Comparison of ENCODE assay signal across 21 mouse cellular contexts in the genomic region with DNA sequence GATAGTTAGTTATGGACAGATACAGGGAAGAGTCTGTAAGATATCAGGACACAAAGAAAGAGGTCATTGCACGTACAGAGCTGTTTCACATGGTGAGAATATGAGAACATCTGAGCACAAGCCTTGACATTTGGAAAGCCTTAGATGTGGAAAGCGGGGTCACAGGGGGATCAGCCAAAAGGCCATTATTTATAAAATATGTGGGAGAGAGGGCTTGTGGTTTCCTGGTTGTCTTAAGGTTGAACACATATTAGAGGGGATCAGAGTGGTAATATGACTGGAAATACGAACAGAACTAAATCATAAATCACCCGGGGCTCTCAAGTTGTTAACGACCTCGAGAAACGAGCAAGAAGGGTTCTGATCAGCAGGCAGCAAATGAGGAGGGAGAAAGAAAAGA.
DNase-seq lines count a peak whose midpoint lies in the region; ATAC-seq and TF ChIP-seq lines count a peak whose summit lies in the region.
"Had no signal": no experiment of that assay in that cellular context is flagged by ENCODE, and none has a peak within 500 bp of the region (broad histone marks: within the 10 kb centered on the region; RNA-seq: fewer than 3 reads in every experiment).

No protein-coding gene starts in this region.

- H3K4me2 ChIP-seq in kidney, postnatal 0 days (ENCODE audit: low read length) = no peak overlapping the region
- H3K4me2 ChIP-seq in midbrain, embryonic 14.5 days (ENCODE audit: low read length) = no peak overlapping the region
- H3K4me2 ChIP-seq: forebrain, embryonic 13.5 days; liver, embryonic 12.5 days; lung, embryonic 14.5 days; neural tube, embryonic 12.5 days had no signal

- no peak overlapping the region for H3K4me3 ChIP-seq in kidney, postnatal 0 days (replicated peaks; ENCODE audit: low read depth, low read length)
- H3K4me3 ChIP-seq in midbrain, embryonic 14.5 days (replicated peaks; ENCODE audit: low read depth, low read length) = no peak overlapping the region
- no peak overlapping the region for H3K4me3 ChIP-seq in midbrain, embryonic 10.5 days
- H3K4me3 ChIP-seq: embryonic facial prominence, embryonic 10.5 days; forebrain, embryonic 13.5 days; liver, embryonic 12.5 days; neural tube, embryonic 12.5 days had no signal

- H3K36me3 ChIP-seq in kidney, postnatal 0 days (ENCODE audit: insufficient read depth, low read length) = no peaks in the 10 kb centered on the region
- H3K36me3 ChIP-seq in midbrain, embryonic 14.5 days (ENCODE audit: control insufficient read depth, insufficient read depth, low read length) = no peaks in the 10 kb centered on the region
- H3K36me3 ChIP-seq in midbrain, embryonic 10.5 days = no peaks in the 10 kb centered on the region
- H3K36me3 ChIP-seq: embryonic facial prominence, embryonic 10.5 days; G1E; liver, embryonic 12.5 days; neural tube, embryonic 12.5 days had no signal

- 28% methylated on average over 7 of the region's 7 CpGs for WGBS in kidney, postnatal 0 days
- WGBS in midbrain, embryonic 14.5 days = 69% methylated on average over 7 of the region's 7 CpGs
- 91% methylated on average over 7 of the region's 7 CpGs for WGBS in midbrain, embryonic 10.5 days

- DNase-seq in adrenal gland, adult (ENCODE audit: inconsistent age in 2 of 2, low spot score in 1 of 2) = peak; percentile 73 to 87
- no peak for DNase-seq in adrenal gland, postnatal 4 days (ENCODE audit: low spot score in 2 of 2)
- peak; percentile 86 for DNase-seq in kidney, postnatal 0 days (ENCODE audit: low spot score)
- DNase-seq in kidney, adult 11 months = no peak
- DNase-seq in midbrain, embryonic 14.5 days = peak; percentile 5
- no peak for DNase-seq in midbrain, embryonic 10.5 days (ENCODE audit: low spot score)
- DNase-seq in mesoderm, embryonic 11.5 days (ENCODE audit: low read depth, low spot score) = peak; percentile 39
- DNase-seq in right cerebral cortex, postnatal 10 days (ENCODE audit: low spot score in 2 of 2) = no peak
- DNase-seq: cerebellum, adult 9-11 months; heart, postnatal 4 days; lung, embryonic 14.5 days; lung, postnatal 4 days; right cerebral cortex, postnatal 4 days; thymus, postnatal 25 days had no signal

- peak; percentile 36; the same call in 1 of the 2 replicates for ATAC-seq in kidney, postnatal 0 days (replicated peaks; ENCODE audit: low FRiP score, low read depth)
- no peak; the same call in 1 of the 2 replicates for ATAC-seq in midbrain, embryonic 14.5 days (ENCODE audit: low FRiP score, low TSS enrichment)
- ATAC-seq: CD4-positive, CD25-positive, alpha-beta regulatory T cell, adult 4 months; forebrain, embryonic 13.5 days; hindbrain, embryonic 16.5 days; liver, embryonic 12.5 days had no signal

- no peak for TF ChIP-seq CTCF in kidney, postnatal 0 days (IDR thresholded peaks at IDR 0.05; ENCODE audit: low read depth)

- H3K27ac ChIP-seq in kidney, postnatal 0 days = no peak overlapping the region
- H3K27ac ChIP-seq in midbrain, embryonic 14.5 days (replicated peaks; ENCODE audit: low read depth, low read length) = no peak overlapping the region
- H3K27ac ChIP-seq in midbrain, embryonic 10.5 days (replicated peaks) = no peak overlapping the region
- H3K27ac ChIP-seq: embryonic facial prominence, embryonic 10.5 days; forebrain, embryonic 13.5 days; liver, embryonic 12.5 days; neural tube, embryonic 12.5 days had no signal

- no peaks in the 10 kb centered on the region for H3K9me3 ChIP-seq in kidney, postnatal 0 days (replicated peaks; ENCODE audit: low read length)
- no peaks in the 10 kb centered on the region for H3K9me3 ChIP-seq in midbrain, embryonic 14.5 days (ENCODE audit: control insufficient read depth, low read length)
- H3K9me3 ChIP-seq in midbrain, embryonic 10.5 days (replicated peaks) = no peaks in the 10 kb centered on the region
- H3K9me3 ChIP-seq: embryonic facial prominence, embryonic 10.5 days; forebrain, embryonic 13.5 days; G1E; liver, embryonic 12.5 days; neural tube, embryonic 12.5 days had no signal

- H3K27me3 ChIP-seq in kidney, postnatal 0 days (ENCODE audit: insufficient read depth, low read length) = no peaks in the 10 kb centered on the region
- H3K27me3 ChIP-seq in midbrain, embryonic 14.5 days (ENCODE audit: control insufficient read depth, insufficient read depth, low read length) = no peaks in the 10 kb centered on the region
- no peaks in the 10 kb centered on the region for H3K27me3 ChIP-seq in midbrain, embryonic 10.5 days (ENCODE audit: low read depth, poor library complexity, severe bottlenecking)
- H3K27me3 ChIP-seq: forebrain, embryonic 13.5 days; liver, embryonic 12.5 days; neural tube, embryonic 12.5 days had no signal

- H3K9ac ChIP-seq in kidney, postnatal 0 days (ENCODE audit: low read depth, low read length) = no peak overlapping the region
- no peak overlapping the region for H3K9ac ChIP-seq in midbrain, embryonic 14.5 days (replicated peaks; ENCODE audit: low read length)
- H3K9ac ChIP-seq: forebrain, embryonic 13.5 days; liver, embryonic 12.5 days; lung, embryonic 14.5 days; neural tube, embryonic 12.5 days had no signal

- no peaks in the 10 kb centered on the region for H3K4me1 ChIP-seq in kidney, postnatal 0 days (replicated peaks; ENCODE audit: insufficient read depth, low read length)
- no peaks in the 10 kb centered on the region for H3K4me1 ChIP-seq in midbrain, embryonic 14.5 days (ENCODE audit: control insufficient read depth, insufficient read depth, low read length)
- H3K4me1 ChIP-seq in midbrain, embryonic 10.5 days = no peaks in the 10 kb centered on the region
- H3K4me1 ChIP-seq: embryonic facial prominence, embryonic 10.5 days; forebrain, embryonic 13.5 days; liver, embryonic 12.5 days; neural tube, embryonic 12.5 days had no signal

Comparison
In these comparisons a context has a peak if more than half of its experiments do, and no peak if none do; other contexts are left out.
1. DNase-seq: peak in adrenal gland, adult (2 of 2), kidney, postnatal 0 days (single experiment), midbrain, embryonic 14.5 days (single experiment) and mesoderm, embryonic 11.5 days (single experiment); none in adrenal gland, postnatal 4 days (0 of 2), kidney, adult 11 months (single experiment), midbrain, embryonic 10.5 days (single experiment) and right cerebral cortex, postnatal 10 days (0 of 2).